Mouse (Mus musculus) gastrocnemius, adult 2 months (tissue): Measurements from ENCODE around the gene Capg. TPM values are rescaled to one million over a fixed set of nuclear protein-coding genes. Genes with fewer than 3 reads are reported as not detected.
A peak's percentile ranks its signal among the peaks of the same experiment; 100 is the strongest.

ENCODE experiments used
- DNase-seq: peaks from one replicate; pipeline ENCODE4 v3.0.0; 2022
- H3K27ac ChIP-seq: fragments of 200-600 bp; 2 replicates; pipeline ENCODE4 v1.8.1; 2022; ENCODE audit warnings: mild to moderate bottlenecking
- H3K4me3 ChIP-seq: fragments of 200-600 bp; 2 replicates; pipeline ENCODE4 v1.8.1; 2022; ENCODE audit warnings: mild to moderate bottlenecking, moderate library complexity
- CTCF ChIP-seq: fragments of 200-600 bp; IDR thresholded peaks from 2 replicates; pipeline ENCODE4 v1.8.1; 2022; ENCODE audit warnings: antibody characterized with exemption, mild to moderate bottlenecking, moderate library complexity
- intact Hi-C: fragments of 180-260 bp; cut with DNase I; formaldehyde crosslinking; loops from one replicate; pipeline ENCODE4 v1.15.1; 2025
- long read RNA-seq, 2 experiments: library from polyadenylated mRNA; stranded (forward); transcript quantifications; one replicate each; pipeline ENCODE4 v2.0.0; 2021
- total RNA-seq, 2 experiments: library from RNA; stranded (reverse); gene quantifications; 2 replicates each; pipeline ENCODE4 v1.2.3; 2021

Gene Capg
- 1 to 10 TPM; 6.8 to 9.7 TPM for total RNA-seq
- long read RNA-seq, experiment 1, transcript Capg-202 (10 exons, 1,400 nt): major isoform, 8 of 13 reads
- long read RNA-seq, experiment 1, partial matches to known transcripts: 0 of 13 reads
- long read RNA-seq, experiment 1, other reads (novel, unspliced or antisense): 3 of 13 reads
- long read RNA-seq, experiment 2, partial matches to known transcripts: 0 of 12 reads
- long read RNA-seq, experiment 2, other reads (novel, unspliced or antisense): 5 of 12 reads

GRCm38 (mm10) chr6:72544283-72544987 is at the start of gene Capg:
Gene Capg, plus strand, starts transcription at chr6:72544391.
- peak; percentile 70 for DNase-seq
- TF ChIP-seq CTCF: no peak
- peak within 1 kb of the TSS; percentile 87 for H3K27ac ChIP-seq
- peak within 1 kb of the TSS; percentile 70 for H3K4me3 ChIP-seq
- intact Hi-C loops: no loop called here

- TF ChIP-seq CTCF: no peak
- Histone ChIP-seq H3K27ac (no peak overlapping the region), H3K4me3 (no peak overlapping the region)
- DNase-seq: no peak
- intact Hi-C loops: no loop called here
Measured at GRCm38 (mm10) chr6:72498950-72499349, 45.2 kb upstream of the Capg start.

GRCm38 (mm10) chr6:72503309-72503708 is 40.9 kb upstream of the Capg start:
- DNase-seq: no peak
- H3K27ac ChIP-seq: no peak overlapping the region
- intact Hi-C loops: no loop called here
- TF ChIP-seq CTCF: no peak
- H3K4me3 ChIP-seq: no peak overlapping the region

- intact Hi-C loops: no loop called here
- no peak for TF ChIP-seq CTCF
- Histone ChIP-seq H3K27ac (no peak overlapping the region), H3K4me3 (no peak overlapping the region)
- no peak for DNase-seq
Measured at GRCm38 (mm10) chr6:72503939-72504338, 40.3 kb upstream of the Capg start.

GRCm38 (mm10) chr6:72506104-72506503 is 38.1 kb upstream of the Capg start:
- intact Hi-C loops: no loop called here
- DNase-seq: no peak
- no peak overlapping the region for H3K27ac ChIP-seq
- H3K4me3 ChIP-seq: no peak overlapping the region
- TF ChIP-seq CTCF: no peak

GRCm38 (mm10) chr6:72508596-72508995 is 35.6 kb upstream of the Capg start:
- TF ChIP-seq CTCF: no peak
- Histone ChIP-seq H3K4me3 (no peak overlapping the region), H3K27ac (peak overlapping the region; percentile 74)
- intact Hi-C loops: no loop called here
- peak; percentile 66 for DNase-seq

GRCm38 (mm10) chr6:72509872-72510435 is 34.2 kb upstream of the Capg start:
- Histone ChIP-seq H3K4me3 (no peak overlapping the region), H3K27ac (peak overlapping the region; percentile 94)
- no peak for TF ChIP-seq CTCF
- no peak for DNase-seq
- intact Hi-C loops: loop anchor here (5.0 kb wide), 1 partner anchor 38 kb away; no protein-coding TSS in a partner anchor

- intact Hi-C loops: loop anchor here (5.0 kb wide), 1 partner anchor 39 kb away; no protein-coding TSS in a partner anchor
- H3K27ac ChIP-seq: peak overlapping the region; percentile 94
- no peak for DNase-seq
- H3K4me3 ChIP-seq: no peak overlapping the region
- peak; percentile 18; the same call in 1 of the 2 replicates for TF ChIP-seq CTCF
Measured at GRCm38 (mm10) chr6:72510686-72511421, 33.3 kb upstream of the Capg start.

- intact Hi-C loops: loop anchor here (5.0 kb wide), 1 partner anchor 40 kb away; no protein-coding TSS in a partner anchor
- Histone ChIP-seq H3K4me3 (peak overlapping the region; percentile 72), H3K27ac (peak overlapping the region; percentile 94)
- peak; percentile 90 for DNase-seq
- TF ChIP-seq CTCF: no peak
Measured at GRCm38 (mm10) chr6:72512386-72513070, 31.7 kb upstream of the Capg start.

- intact Hi-C loops: loop anchor here (5.0 kb wide), 1 partner anchor 41 kb away; no protein-coding TSS in a partner anchor
- Histone ChIP-seq H3K4me3 (peak overlapping the region; percentile 72), H3K27ac (peak overlapping the region; percentile 94)
- DNase-seq: no peak
- TF ChIP-seq CTCF: no peak
Measured at GRCm38 (mm10) chr6:72513071-72513440, 31.1 kb upstream of the Capg start.

GRCm38 (mm10) chr6:72515644-72516043 is 28.5 kb upstream of the Capg start:
- intact Hi-C loops: no loop called here
- DNase-seq: no peak
- no peak for TF ChIP-seq CTCF
- Histone ChIP-seq H3K4me3 (no peak overlapping the region), H3K27ac (peak overlapping the region; percentile 24; the same call in 1 of the 2 replicates)

- Histone ChIP-seq H3K27ac (no peak overlapping the region), H3K4me3 (no peak overlapping the region)
- intact Hi-C loops: no loop called here
- no peak for TF ChIP-seq CTCF
- no peak for DNase-seq
Measured at GRCm38 (mm10) chr6:72518842-72519241, 25.3 kb upstream of the Capg start.
